Mouse (Mus musculus) heart, postnatal 0 days (tissue): Measurements from ENCODE around the gene Gm16253. TPM values are rescaled to one million over a fixed set of nuclear protein-coding genes. Genes with fewer than 3 reads are reported as not detected.

Source experiments
- ATAC-seq: fragments of 200-750 bp; cut with Nextera tagmentation; 2 replicates; pipeline ENCODE4 v1.8.0; 2017; ENCODE audit warnings: low read depth, moderate number of reproducible peaks, moderate library complexity; ENCODE audit not compliant: insufficient read depth
- DNase-seq: peaks from one replicate; pipeline ENCODE4 v3.0.0-alpha.2; 2016; ENCODE audit warnings: low spot score
- H3K27ac ChIP-seq: fragments of 300-500 bp; sonication (generic); 2 replicates; pipeline ENCODE4 v1.5.1; 2014; ENCODE audit warnings: low read depth, mild to moderate bottlenecking
- H3K27me3 ChIP-seq: fragments of 300-500 bp; sonication (generic); 2 replicates; pipeline ENCODE4 v1.6.1; 2014; ENCODE audit warnings: low read length, mixed read lengths; ENCODE audit not compliant: control insufficient read depth, insufficient read depth
- H3K36me3 ChIP-seq: fragments of 300-500 bp; sonication (generic); replicated peaks from 2 replicates; pipeline ENCODE4 v1.6.1; 2014; ENCODE audit warnings: low read length, mixed read lengths; ENCODE audit not compliant: control insufficient read depth, insufficient read depth
- H3K4me1 ChIP-seq: fragments of 300-500 bp; sonication (generic); 2 replicates; pipeline ENCODE4 v1.6.1; 2014; ENCODE audit warnings: antibody characterized with exemption; ENCODE audit not compliant: control insufficient read depth, insufficient read depth
- H3K4me2 ChIP-seq: fragments of 300-500 bp; sonication (generic); 2 replicates; pipeline ENCODE4 v1.6.1; 2014; ENCODE audit warnings: low read depth, mild to moderate bottlenecking, low read length, moderate library complexity
- H3K4me3 ChIP-seq: fragments of 300-500 bp; sonication (generic); 2 replicates; pipeline ENCODE4 v1.5.1; 2014; ENCODE audit warnings: low read depth, low read length
- H3K9ac ChIP-seq: fragments of 300-500 bp; sonication (generic); replicated peaks from 2 replicates; pipeline ENCODE4 v1.6.1; 2014; ENCODE audit warnings: low read depth, low read length, mixed read lengths
- H3K9me3 ChIP-seq: fragments of 300-500 bp; sonication (generic); replicated peaks from 2 replicates; pipeline ENCODE4 v1.6.1; 2016; ENCODE audit warnings: low read length; ENCODE audit not compliant: control insufficient read depth
- CTCF ChIP-seq: IDR thresholded peaks from 2 replicates; pipeline ENCODE4 v1.5.1; 2016; ENCODE audit warnings: antibody characterized with exemption, control low read depth, low read depth
- EP300 ChIP-seq: IDR thresholded peaks from 2 replicates; pipeline ENCODE4 v1.6.1; 2016; ENCODE audit warnings: antibody characterized with exemption, low read depth
- WGBS: fragments of 180-500 bp; shearing (Covaris S2); extraction: QIAGEN DNeasy Blood & Tissue Kit; methylation state at CpG from one replicate; pipeline ENCODE4 v1.1.7; 2014; 5-methylcytosine and 5-hydroxymethylcytosine counted together
- polyA plus RNA-seq: library from polyadenylated mRNA; unstranded; fragments of >200 nt; fragmentation: Nextera tagmentation; extraction: Ambion mirVana; gene quantifications from 2 replicates; pipeline ENCODE4 v1.2.1, GENCODE M21; 2015
- total RNA-seq: library from RNA; depleted of rRNA; stranded (reverse); fragments of >200 nt; gene quantifications from 2 replicates; pipeline ENCODE4 v1.2.3, GENCODE M21; 2014; ENCODE audit warnings: low replicate concordance

The Gm16253 gene
- total and polyA plus RNA-seq, 2 experiments from 2014 or later = 1.1 TPM; not detected in 1

DNA sequence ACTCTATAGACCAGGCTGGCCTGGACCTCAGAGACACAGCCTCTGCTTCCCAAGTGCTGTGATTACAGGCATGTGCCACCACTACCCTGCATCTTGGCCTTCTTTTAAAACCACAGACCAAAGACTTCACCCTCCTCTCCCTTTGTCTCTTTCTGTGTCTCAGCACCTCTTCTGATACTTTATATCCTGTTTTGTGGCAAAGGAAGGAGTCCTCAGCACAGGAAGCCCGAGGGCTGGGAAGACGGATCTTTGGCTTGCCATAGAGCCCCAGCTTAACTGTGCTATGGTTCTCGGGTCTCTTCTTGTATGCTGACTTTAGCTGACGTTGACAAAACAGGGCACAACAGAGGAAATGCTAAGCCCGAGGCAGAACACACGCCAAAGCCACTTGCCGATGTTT, 6.1 kb upstream of the Gm16253 start:
- H3K4me1 ChIP-seq = peaks cover 73% of the 10 kb centered on the region
- H3K4me3 ChIP-seq = no peak overlapping the region
- DNase-seq (peak; percentile 3), ATAC-seq (no peak)
- H3K9ac ChIP-seq = no peak overlapping the region
- no peaks in the 10 kb centered on the region for H3K36me3 ChIP-seq
- H3K27me3 ChIP-seq = no peaks in the 10 kb centered on the region
- H3K4me2 ChIP-seq = no peak overlapping the region
- no peaks in the 10 kb centered on the region for H3K9me3 ChIP-seq
- no peak for TF ChIP-seq CTCF
- no peak for TF ChIP-seq EP300
- peak overlapping the region; percentile 74 for H3K27ac ChIP-seq
- WGBS = 63% methylated on average over 7 of the region's 7 CpGs

- Histone ChIP-seq H3K4me2 (peak overlapping the region; percentile 1; the same call in 1 of the 2 replicates), H3K27me3 (no peaks in the 10 kb centered on the region), H3K9ac (no peak overlapping the region; the same call in 1 of the 2 replicates), H3K9me3 (no peaks in the 10 kb centered on the region), H3K4me3 (no peak overlapping the region), H3K36me3 (no peaks in the 10 kb centered on the region), H3K27ac (peak overlapping the region; percentile 74), H3K4me1 (peaks cover 73% of the 10 kb centered on the region)
- DNase-seq (no peak), ATAC-seq (no peak)
- TF ChIP-seq CTCF = no peak
- WGBS = 78% methylated on average over 2 of the region's 2 CpGs
Observed at GRCm38 (mm10) chr3:96571336-96571735, 5.4 kb upstream of the Gm16253 start.

DNA sequence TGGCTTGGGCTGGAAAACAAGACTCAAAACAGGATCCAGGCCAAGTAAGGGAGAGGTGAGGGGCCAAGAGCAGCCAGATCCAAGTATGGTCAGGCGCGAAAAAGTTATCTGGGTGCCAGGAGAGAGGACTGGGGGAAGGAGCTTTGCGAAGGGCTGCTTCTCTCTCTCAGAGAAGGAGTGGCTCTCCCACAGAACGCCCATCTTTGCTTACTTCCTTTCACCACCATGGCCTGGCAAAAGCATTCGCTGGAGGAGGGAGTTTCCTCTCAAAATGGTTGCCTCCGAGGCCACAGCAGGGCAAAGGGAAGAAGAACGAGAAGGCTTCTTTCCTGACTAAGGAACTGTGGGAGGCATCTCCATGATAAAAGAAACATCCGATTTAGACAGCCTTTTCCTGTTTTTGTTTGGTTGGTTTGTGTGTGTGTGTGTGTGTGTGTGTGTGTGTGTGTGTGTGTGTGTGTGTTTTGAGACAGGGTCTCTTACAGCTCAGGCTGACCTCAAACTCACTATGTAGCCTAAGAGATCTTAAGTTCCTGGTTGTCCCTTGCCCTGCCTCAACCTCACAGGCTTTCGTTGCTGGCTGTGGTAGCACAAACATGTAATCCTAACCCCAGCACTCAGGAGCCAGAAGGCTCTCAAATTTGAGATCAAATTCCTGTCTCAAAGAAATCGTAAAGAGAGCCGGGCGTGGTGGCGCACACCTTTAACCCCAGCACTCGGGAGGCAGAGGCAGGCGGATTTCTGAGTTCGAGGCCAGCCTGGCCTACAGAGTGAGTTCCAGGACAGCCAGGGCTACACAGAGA, 4.7 kb upstream of the Gm16253 start:
- Histone ChIP-seq H3K27me3 (no peaks in the 10 kb centered on the region), H3K36me3 (no peaks in the 10 kb centered on the region), H3K4me1 (peaks cover 73% of the 10 kb centered on the region), H3K9ac (no peak overlapping the region; the same call in 1 of the 2 replicates), H3K9me3 (no peaks in the 10 kb centered on the region), H3K4me3 (no peak overlapping the region), H3K4me2 (peak overlapping the region; percentile 1; the same call in 1 of the 2 replicates), H3K27ac (peak overlapping the region; percentile 74)
- DNase-seq = peak; percentile 86
- TF ChIP-seq EP300 (peak; percentile 97), CTCF (no peak)
- peak; percentile 31 for ATAC-seq
- WGBS = 47% methylated on average over 15 of the region's 16 CpGs

DNA sequence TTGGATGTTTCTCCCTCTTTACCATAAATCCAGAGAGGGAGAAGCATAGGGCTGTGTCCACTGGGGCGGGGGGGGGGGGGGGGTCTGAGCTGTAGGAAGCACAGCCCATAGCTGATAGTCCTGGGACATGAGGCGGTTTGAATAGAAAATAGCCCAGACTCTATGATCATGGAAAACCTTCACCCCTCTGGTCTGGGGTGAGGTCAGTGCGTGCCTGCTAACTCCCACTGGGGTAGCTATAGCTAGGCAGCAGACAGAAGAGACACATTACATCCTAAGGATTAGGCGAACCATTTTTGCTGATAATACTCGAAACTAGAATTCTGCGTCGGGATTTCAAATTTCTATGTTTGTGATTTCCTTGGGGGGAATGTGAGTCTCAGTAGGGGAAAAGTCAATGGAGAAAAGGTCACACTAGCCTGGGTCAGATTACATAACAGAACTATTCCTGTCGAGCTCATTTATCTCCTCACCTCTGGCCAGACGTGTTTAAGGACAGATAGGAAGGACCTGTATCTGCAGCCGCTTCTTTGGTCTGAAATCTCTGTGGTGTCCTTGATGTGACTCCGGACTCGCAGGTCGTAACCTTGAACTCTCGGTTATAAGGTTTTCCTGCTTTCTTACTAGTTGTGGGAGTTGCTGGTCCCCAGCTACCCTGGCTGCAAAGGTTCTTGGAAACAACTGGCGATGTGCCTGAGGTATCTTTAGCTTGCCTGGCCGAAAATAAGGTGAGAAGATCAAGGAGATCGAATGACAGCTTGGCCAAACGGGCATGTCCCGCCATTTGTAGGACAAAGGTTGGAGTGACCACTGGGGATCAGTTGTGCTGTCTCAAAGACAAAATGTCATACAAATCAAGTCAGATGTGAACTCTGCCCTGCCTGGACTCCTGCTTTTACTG, 2.9 kb upstream of the Gm16253 start:
- TF ChIP-seq CTCF = no peak
- TF ChIP-seq EP300 = peak; percentile 81; the same call in 1 of the 2 replicates
- Histone ChIP-seq H3K9me3 (no peaks in the 10 kb centered on the region), H3K4me1 (peaks cover 84% of the 10 kb centered on the region), H3K9ac (no peak overlapping the region), H3K27me3 (no peaks in the 10 kb centered on the region), H3K4me3 (no peak overlapping the region), H3K36me3 (no peaks in the 10 kb centered on the region), H3K4me2 (peak overlapping the region; percentile 16; the same call in 1 of the 2 replicates), H3K27ac (peak overlapping the region; percentile 99)
- WGBS = 32% methylated on average over 18 of the region's 19 CpGs
- DNase-seq (peak; percentile 74), ATAC-seq (no peak)

DNA sequence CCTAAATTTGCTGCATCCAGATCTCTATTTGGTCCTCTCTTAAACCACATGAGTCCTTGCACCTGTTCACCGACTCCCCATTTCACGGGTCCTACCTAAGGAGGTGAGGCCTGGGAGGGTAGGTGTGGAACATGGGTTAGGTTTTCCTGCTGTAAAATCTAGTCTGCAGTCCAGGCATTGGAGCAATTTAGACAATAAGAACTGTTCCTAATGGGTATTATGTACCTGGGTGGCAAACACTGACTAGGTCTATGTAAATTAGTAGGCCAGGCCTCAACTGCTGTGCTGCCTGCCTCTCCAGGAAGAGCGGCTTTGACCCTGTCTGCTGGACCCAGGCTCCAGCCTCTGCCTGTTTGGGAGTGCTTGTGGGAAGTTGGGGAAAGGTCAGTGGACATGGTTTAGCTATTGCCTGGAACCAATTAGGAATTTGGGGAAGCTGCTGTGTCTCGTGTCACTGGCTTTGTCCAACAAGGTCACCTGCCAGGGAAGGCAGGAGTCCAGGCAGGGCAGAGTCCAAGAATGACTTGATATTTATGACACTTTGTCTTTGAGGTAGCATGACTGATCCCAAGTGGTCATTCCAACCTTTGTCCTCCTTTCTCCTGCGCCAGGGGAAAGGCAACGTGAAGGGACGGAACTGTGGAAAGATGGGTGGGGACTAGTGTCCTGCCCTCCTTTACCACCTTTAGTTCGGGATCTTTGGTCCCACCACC, 1.4 kb upstream of the Gm16253 start:
- 60% methylated on average over 8 of the region's 8 CpGs for WGBS
- TF ChIP-seq EP300 = peak; percentile 95
- no peak for TF ChIP-seq CTCF
- H3K9ac ChIP-seq = peak overlapping the region; percentile 44
- no peaks in the 10 kb centered on the region for H3K9me3 ChIP-seq
- peak overlapping the region; percentile 99 for H3K27ac ChIP-seq
- no peaks in the 10 kb centered on the region for H3K36me3 ChIP-seq
- no peaks in the 10 kb centered on the region for H3K27me3 ChIP-seq
- DNase-seq (peak; percentile 36), ATAC-seq (peak; percentile 9; the same call in 1 of the 2 replicates)
- H3K4me1 ChIP-seq = peaks cover 80% of the 10 kb centered on the region
- peak overlapping the region; percentile 40 for H3K4me2 ChIP-seq
- H3K4me3 ChIP-seq = no peak overlapping the region
